In genomic region chr8:104467463-104467862, GRCm38 (mm10) we compare ENCODE assay signal across 31 mouse cellular contexts. TPM values are rescaled to one million over a fixed set of nuclear protein-coding genes. Genes with fewer than 3 reads are reported as not detected.
"Had no signal": no experiment of that assay in that cellular context is flagged by ENCODE, and none has a peak within 500 bp of the region (broad histone marks: within the 10 kb centered on the region; RNA-seq: fewer than 3 reads in every experiment).

No protein-coding gene starts in this region.

- H3K27me3 ChIP-seq: heart, embryonic 12.5 days; hindbrain, embryonic 13.5 days; hindbrain, embryonic 15.5 days; kidney, embryonic 15.5 days; limb, embryonic 13.5 days; limb, embryonic 15.5 days; liver, embryonic 12.5 days had no signal

- H3K4me1 ChIP-seq: heart, embryonic 10.5 days; heart, embryonic 12.5 days; hindbrain, embryonic 13.5 days; hindbrain, embryonic 15.5 days; kidney, embryonic 15.5 days; limb, embryonic 13.5 days; limb, embryonic 15.5 days; liver, embryonic 12.5 days had no signal

- H3K27ac ChIP-seq: heart, embryonic 10.5 days; hindbrain, embryonic 13.5 days; hindbrain, embryonic 15.5 days; hindbrain, postnatal 0 days; kidney, embryonic 15.5 days; kidney, postnatal 0 days; limb, embryonic 13.5 days; limb, embryonic 15.5 days; liver, embryonic 12.5 days had no signal

- H3K9me3 ChIP-seq: heart, embryonic 10.5 days; heart, embryonic 12.5 days; hindbrain, embryonic 13.5 days; hindbrain, embryonic 15.5 days; kidney, embryonic 15.5 days; limb, embryonic 13.5 days; limb, embryonic 15.5 days; liver, embryonic 12.5 days had no signal

- H3K4me3 ChIP-seq: heart, embryonic 10.5 days; heart, embryonic 12.5 days; hindbrain, embryonic 13.5 days; hindbrain, embryonic 15.5 days; kidney, embryonic 15.5 days; limb, embryonic 13.5 days; limb, embryonic 15.5 days; liver, embryonic 12.5 days had no signal

- DNase-seq: gastrocnemius, postnatal 14 days; gastrocnemius, postnatal 36 days; heart, adult 18-20 months; heart, postnatal 10 days; kidney, adult 11 months; kidney, adult 2 months; kidney, adult 9 months; kidney, postnatal 14 days; kidney, postnatal 36 days; layer of hippocampus, adult 9-11 months; layer of hippocampus, postnatal 36 days; left cerebral cortex, postnatal 4 days had no signal

- H3K9ac ChIP-seq: heart, embryonic 12.5 days; hindbrain, embryonic 13.5 days; hindbrain, embryonic 15.5 days; kidney, embryonic 15.5 days; limb, embryonic 13.5 days; limb, embryonic 15.5 days; liver, embryonic 12.5 days had no signal

- ATAC-seq: hindbrain, postnatal 0 days; intestine, embryonic 16.5 days; liver, embryonic 12.5 days had no signal

- H3K36me3 ChIP-seq: heart, embryonic 10.5 days; heart, embryonic 12.5 days; hindbrain, embryonic 13.5 days; hindbrain, embryonic 15.5 days; kidney, embryonic 15.5 days; limb, embryonic 13.5 days; limb, embryonic 15.5 days; liver, embryonic 12.5 days had no signal

RNA-seq across cellular contexts. Expression of gene Terb1, which starts 42.2 kb away (rescaled TPM):
- total RNA-seq: gastrocnemius, adult 18-20 months; gastrocnemius, adult 8-10 months; gastrocnemius, postnatal 36 days; heart, adult 18-20 months; heart, adult 8-10 months; heart, postnatal 10 days; heart, postnatal 25 days; hematopoietic stem cell, adult 5-6 weeks; liver, adult 2 months had no signal
- polyA plus RNA-seq: heart, embryonic 14.5 days; hindbrain, embryonic 11.5 days; kidney, adult 2 months; liver, adult 2 months had no signal
